Mouse (Mus musculus) olfactory bulb, adult 2 months (tissue): Measurements from ENCODE around the gene Cnot3.

Experiments used
- CTCF ChIP-seq: fragments of 200-500 bp; IDR thresholded peaks from 2 replicates; pipeline ENCODE4 v1.5.1; 2012; ENCODE audit warnings: low read depth, mild to moderate bottlenecking, low read length, moderate library complexity; ENCODE audit not compliant: insufficient read depth
- POLR2A ChIP-seq: fragments of 200-500 bp; IDR thresholded peaks from 2 replicates; pipeline ENCODE4 v1.6.1; 2012; ENCODE audit warnings: mild to moderate bottlenecking, low read depth, low read length, moderate library complexity; ENCODE audit not compliant: insufficient read depth

GRCm38 (mm10) chr7:3617242-3617995 is 27.6 kb upstream of the Cnot3 start, which contains the start of gene Ndufa3:
- TF ChIP-seq CTCF (no peak), POLR2A (peak; percentile 73)
